Mouse (Mus musculus): ENCODE measurements around the gene Paf1. TPM values are rescaled to one million over a fixed set of nuclear protein-coding genes. Genes with fewer than 3 reads are reported as not detected.

Paf1 gene
- polyA plus RNA-seq, 2 experiments = 15.0 to 40.4 TPM

DNA sequence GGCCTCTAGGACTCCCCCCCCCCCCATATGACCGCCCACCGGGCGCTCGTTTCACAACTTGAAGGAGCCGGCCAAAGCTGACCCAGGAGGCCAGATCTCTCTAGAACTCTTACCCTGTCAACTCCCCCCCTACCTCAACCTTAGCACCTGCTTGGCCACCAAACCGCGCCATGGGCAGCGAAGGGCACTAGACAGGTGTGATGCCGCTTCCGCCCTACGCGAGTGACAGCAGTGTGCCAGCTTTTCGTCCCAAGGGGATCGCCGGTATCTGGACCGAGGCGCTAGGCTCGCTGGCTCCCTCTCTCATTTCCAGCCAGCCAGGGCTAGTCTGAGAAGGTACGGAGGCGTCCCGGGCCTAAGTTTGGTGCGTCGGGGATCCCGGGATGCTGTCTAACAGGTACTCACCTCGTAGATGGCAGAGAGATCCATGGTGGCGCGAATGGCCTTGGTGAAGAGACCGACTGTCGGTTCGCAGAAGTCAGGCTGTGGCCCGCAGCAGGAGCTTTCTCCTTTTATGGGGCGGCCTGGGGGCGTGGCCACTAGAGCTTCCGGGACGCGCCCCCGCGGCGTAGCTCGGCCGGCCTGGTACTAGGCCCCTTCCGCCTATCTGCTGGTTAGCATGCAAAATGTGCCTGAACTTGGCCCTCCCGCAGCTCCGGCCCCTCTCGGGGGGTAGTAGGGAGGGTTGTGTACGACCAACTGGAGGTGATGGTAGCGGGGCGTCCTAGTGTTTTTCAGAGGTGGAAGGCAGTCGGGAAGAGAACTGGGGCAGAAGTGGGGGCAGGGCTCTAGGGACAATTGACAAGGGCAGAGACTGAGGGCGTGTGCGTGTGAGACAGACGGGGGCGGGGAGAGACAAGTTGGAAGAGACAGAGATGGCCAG lies 13.7 kb upstream of the Paf1 start:
- ATAC-seq (ENCODE audit: insufficient read depth) = peak; percentile 68
- peak in 2 of 3 experiments; percentile 80 to 89 for DNase-seq (ENCODE audit: low read depth in 3 of 3, low spot score in 3 of 3)
- peak overlapping the region; percentile 97 for H3K4me2 ChIP-seq (ENCODE audit: low read depth)
- peak overlapping the region; percentile 65 to 73 for H3K4me3 ChIP-seq (ENCODE audit: insufficient read depth in 1 of 2, low read depth in 2 of 2, low read length in 2 of 2)
- no peaks in the 10 kb centered on the region for H3K9me3 ChIP-seq (ENCODE audit: control insufficient read depth, low read length)
- H3K4me1 ChIP-seq (replicated peaks; ENCODE audit: control insufficient read depth in 2 of 2, insufficient read depth in 2 of 2, low read length in 1 of 2) = peaks cover 62 to 66% of the 10 kb centered on the region in 2 experiments
- H3K27me3 ChIP-seq (ENCODE audit: control insufficient read depth, insufficient read depth, low read length) = no peaks in the 10 kb centered on the region
- peak; percentile 21; the same call in 1 of the 2 replicates for TF ChIP-seq CTCF (IDR thresholded peaks at IDR 0.05; ENCODE audit: low read depth)
- peak; percentile 4; the same call in 1 of the 2 replicates for TF ChIP-seq EP300 (IDR thresholded peaks at IDR 0.05; ENCODE audit: low read depth)
- no peaks in the 10 kb centered on the region for H3K36me3 ChIP-seq (replicated peaks; ENCODE audit: control insufficient read depth, insufficient read depth, low read depth)
- peak overlapping the region; percentile 81 for H3K9ac ChIP-seq (replicated peaks)
- H3K27ac ChIP-seq = peak overlapping the region; percentile 91
- WGBS (ENCODE audit: insufficient replicate concordance) = under 1% methylated on average over 53 of the region's 53 CpGs

DNA sequence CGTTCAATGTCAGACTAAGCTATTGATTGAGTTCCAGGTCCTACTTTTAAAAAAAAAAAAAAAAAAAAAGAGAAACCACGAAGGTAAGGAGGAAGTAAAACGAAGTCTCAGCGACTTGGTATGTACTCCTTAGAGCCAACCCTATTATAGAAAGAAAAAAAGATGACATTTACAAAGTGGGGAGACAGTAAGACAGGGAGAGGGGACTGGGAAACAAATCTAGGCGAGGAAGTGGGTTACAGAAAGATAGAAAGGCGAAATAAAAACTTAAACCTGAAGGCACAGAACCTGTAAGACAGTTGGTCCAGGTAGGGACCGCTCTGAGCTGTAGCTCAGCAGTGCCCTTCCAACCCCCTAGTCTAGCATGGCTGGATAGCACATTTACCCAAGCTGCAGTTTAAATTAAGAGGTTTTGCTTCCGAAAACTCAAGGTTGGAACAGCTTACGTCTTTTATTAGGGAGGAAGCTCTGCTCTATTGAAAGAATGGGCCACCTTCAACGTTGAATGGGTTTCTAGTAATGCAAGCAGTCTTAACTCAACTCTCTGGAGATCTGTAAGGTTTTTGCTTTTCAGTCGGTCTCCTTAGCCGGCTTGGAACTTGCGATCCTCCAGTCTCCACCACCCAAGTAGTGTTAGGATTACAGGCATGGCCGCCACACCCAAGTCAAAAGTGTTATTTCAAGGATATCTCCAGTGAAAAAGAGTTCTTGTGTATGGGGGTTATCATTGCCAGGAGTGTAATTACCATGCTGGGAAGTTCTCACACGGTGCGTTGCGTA lies 12.3 kb upstream of the Paf1 start, which contains the start of gene Zfp36:
Gene Zfp36 (minus strand): TSS at position 17 of the 780 bp plus-strand sequence.
- TF ChIP-seq CTCF (IDR thresholded peaks at IDR 0.05; ENCODE audit: low read depth) = no peak
- TF ChIP-seq EP300 (IDR thresholded peaks at IDR 0.05; ENCODE audit: low read depth) = no peak
- Histone ChIP-seq H3K9me3 (ENCODE audit: control insufficient read depth, low read length) (no peaks in the 10 kb centered on the region), H3K4me1 (replicated peaks; ENCODE audit: control insufficient read depth in 2 of 2, insufficient read depth in 2 of 2, low read length in 1 of 2) (peaks cover 60 to 66% of the 10 kb centered on the region in 2 experiments), H3K27me3 (ENCODE audit: control insufficient read depth, insufficient read depth, low read length) (no peaks in the 10 kb centered on the region), H3K9ac (replicated peaks) (peak within 1 kb of the TSS; percentile 81), H3K4me3 (ENCODE audit: insufficient read depth in 1 of 2, low read depth in 2 of 2, low read length in 2 of 2) (peak within 1 kb of the TSS; percentile 65 to 73), H3K36me3 (replicated peaks; ENCODE audit: control insufficient read depth, insufficient read depth, low read depth) (no peaks in the 10 kb centered on the region), H3K27ac (peak within 1 kb of the TSS; percentile 91), H3K4me2 (ENCODE audit: low read depth) (peak within 1 kb of the TSS; percentile 97)
- no peak for ATAC-seq (ENCODE audit: insufficient read depth)
- DNase-seq (ENCODE audit: low read depth in 3 of 3, low spot score in 3 of 3) = no peak
- 25% methylated on average over 17 of the region's 17 CpGs for WGBS (ENCODE audit: insufficient replicate concordance)

- H3K4me2 ChIP-seq (ENCODE audit: low read depth) = peak overlapping the region; percentile 97
- H3K9ac ChIP-seq (replicated peaks) = peak overlapping the region; percentile 68
- H3K9me3 ChIP-seq (ENCODE audit: control insufficient read depth, low read length) = no peaks in the 10 kb centered on the region
- H3K4me3 ChIP-seq (ENCODE audit: insufficient read depth in 1 of 2, low read depth in 2 of 2, low read length in 2 of 2) = peak overlapping the region; percentile 23 to 50
- no peaks in the 10 kb centered on the region for H3K27me3 ChIP-seq (ENCODE audit: control insufficient read depth, insufficient read depth, low read length)
- peaks cover 56 to 62% of the 10 kb centered on the region in 2 experiments for H3K4me1 ChIP-seq (replicated peaks; ENCODE audit: control insufficient read depth in 2 of 2, insufficient read depth in 2 of 2, low read length in 1 of 2)
- TF ChIP-seq CTCF (IDR thresholded peaks at IDR 0.05; ENCODE audit: low read depth) (no peak), EP300 (IDR thresholded peaks at IDR 0.05; ENCODE audit: low read depth) (no peak)
- peak overlapping the region; percentile 75 for H3K27ac ChIP-seq
- peak; percentile 32 for ATAC-seq (ENCODE audit: insufficient read depth)
- no peaks in the 10 kb centered on the region for H3K36me3 ChIP-seq (replicated peaks; ENCODE audit: control insufficient read depth, insufficient read depth, low read depth)
- peak in 1 of 3 experiments; percentile 80 for DNase-seq (ENCODE audit: low read depth in 3 of 3, low spot score in 3 of 3)
- 3% methylated on average over 30 of the region's 30 CpGs for WGBS (ENCODE audit: insufficient replicate concordance)
Measured at GRCm38 (mm10) chr7:28381017-28381790, 11.5 kb upstream of the Paf1 start.

DNA sequence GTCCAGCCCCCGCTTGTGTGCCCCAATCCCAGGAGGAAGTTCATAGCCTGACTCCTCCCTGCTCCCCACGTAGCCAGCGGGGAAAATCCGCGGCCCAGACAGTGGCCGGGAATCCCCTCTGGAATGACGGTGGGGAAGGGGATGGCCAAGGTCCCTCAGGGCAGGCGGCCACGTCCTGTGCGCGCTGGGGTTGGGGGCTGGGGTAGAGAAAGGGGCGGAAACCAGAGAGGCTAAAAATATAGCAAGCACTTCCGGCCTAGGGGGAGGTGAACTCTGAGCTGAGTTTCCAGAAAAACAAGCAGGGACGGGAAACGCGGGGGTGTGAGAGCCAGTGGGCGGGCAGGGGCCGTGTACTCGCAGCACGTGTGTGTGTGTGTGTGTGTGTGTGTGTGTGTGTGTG lies 10.8 kb upstream of the Paf1 start:
- Histone ChIP-seq H3K27ac (peak overlapping the region; percentile 75), H3K27me3 (ENCODE audit: control insufficient read depth, insufficient read depth, low read length) (no peaks in the 10 kb centered on the region), H3K4me1 (replicated peaks; ENCODE audit: control insufficient read depth in 2 of 2, insufficient read depth in 2 of 2, low read length in 1 of 2) (peaks cover 54 to 59% of the 10 kb centered on the region in 2 experiments), H3K9ac (replicated peaks) (peak overlapping the region; percentile 68), H3K36me3 (replicated peaks; ENCODE audit: control insufficient read depth, insufficient read depth, low read depth) (no peaks in the 10 kb centered on the region), H3K4me2 (ENCODE audit: low read depth) (peak overlapping the region; percentile 97), H3K4me3 (ENCODE audit: insufficient read depth in 1 of 2, low read depth in 2 of 2, low read length in 2 of 2) (peak overlapping the region; percentile 23 to 50), H3K9me3 (ENCODE audit: control insufficient read depth, low read length) (no peaks in the 10 kb centered on the region)
- ATAC-seq (ENCODE audit: insufficient read depth) = peak; percentile 10; the same call in 1 of the 2 replicates
- WGBS (ENCODE audit: insufficient replicate concordance) = 0% methylated on average over 20 of the region's 20 CpGs
- TF ChIP-seq EP300 (IDR thresholded peaks at IDR 0.05; ENCODE audit: low read depth) (no peak), CTCF (IDR thresholded peaks at IDR 0.05; ENCODE audit: low read depth) (no peak)
- peak in 1 of 3 experiments; percentile 67 for DNase-seq (ENCODE audit: low read depth in 3 of 3, low spot score in 3 of 3)

Measured in liver, embryonic 14.5 days (tissue).